Mouse (Mus musculus) lung, postnatal 0 days (tissue): ENCODE data around the gene Nexn.
A peak's percentile ranks its signal among the peaks of the same experiment; 100 is the strongest.

ENCODE experiments used
- CTCF ChIP-seq: IDR thresholded peaks from 2 replicates; pipeline ENCODE4 v1.5.1; 2016; ENCODE audit warnings: antibody characterized with exemption, mild to moderate bottlenecking
- EP300 ChIP-seq: IDR thresholded peaks from 2 replicates; pipeline ENCODE4 v1.6.1; 2016; ENCODE audit warnings: antibody characterized with exemption, mild to moderate bottlenecking, control low read depth

GRCm38 (mm10) chr3:152238836-152239235 lies 27.3 kb downstream of the Nexn start:
- TF ChIP-seq CTCF (peak; percentile 26; the same call in 1 of the 2 replicates), EP300 (no peak)
